Mouse (Mus musculus) cerebellum, adult 11 months (tissue): ENCODE data around the gene Olfr312.

ENCODE experiments used
- DNase-seq: peaks from one replicate; pipeline ENCODE4 v3.0.0; 2022

Olfr312 gene

GRCm38 (mm10) chr11:58867039-58867953 lies 38.3 kb downstream of the Olfr312 start, which contains the start of gene 2810021J22Rik:
2810021J22Rik (plus strand) TSS chr11:58867216.
- DNase-seq = peak; percentile 70

GRCm38 (mm10) chr11:58867954-58868330 lies 38.9 kb downstream of the Olfr312 start:
- DNase-seq = no peak

GRCm38 (mm10) chr11:58870961-58871360 lies 41.9 kb downstream of the Olfr312 start:
- no peak for DNase-seq

- no peak for DNase-seq
These were observed 54.7 kb downstream of the Olfr312 start for GRCm38 (mm10) chr11:58883756-58884155.
